Mouse (Mus musculus) cerebellum, adult 8-10 months (tissue): ENCODE measurements around the gene Zbtb12.
"Not testable (repeated sequence)": the region's sequence is repeated elsewhere in the genome, so short reads cannot be mapped to it uniquely, and the experiment has no call there.

Source experiments
- DNase-seq: peaks from one replicate; pipeline ENCODE4 v3.0.0; 2022

Gene Zbtb12

GRCm38 (mm10) chr17:34874321-34874720 is 5.0 kb upstream of the Zbtb12 start:
- DNase-seq, result no peak

GRCm38 (mm10) chr17:34881166-34881565 is 1.9 kb downstream of the Zbtb12 start:
- DNase-seq, result no peak

DNA sequence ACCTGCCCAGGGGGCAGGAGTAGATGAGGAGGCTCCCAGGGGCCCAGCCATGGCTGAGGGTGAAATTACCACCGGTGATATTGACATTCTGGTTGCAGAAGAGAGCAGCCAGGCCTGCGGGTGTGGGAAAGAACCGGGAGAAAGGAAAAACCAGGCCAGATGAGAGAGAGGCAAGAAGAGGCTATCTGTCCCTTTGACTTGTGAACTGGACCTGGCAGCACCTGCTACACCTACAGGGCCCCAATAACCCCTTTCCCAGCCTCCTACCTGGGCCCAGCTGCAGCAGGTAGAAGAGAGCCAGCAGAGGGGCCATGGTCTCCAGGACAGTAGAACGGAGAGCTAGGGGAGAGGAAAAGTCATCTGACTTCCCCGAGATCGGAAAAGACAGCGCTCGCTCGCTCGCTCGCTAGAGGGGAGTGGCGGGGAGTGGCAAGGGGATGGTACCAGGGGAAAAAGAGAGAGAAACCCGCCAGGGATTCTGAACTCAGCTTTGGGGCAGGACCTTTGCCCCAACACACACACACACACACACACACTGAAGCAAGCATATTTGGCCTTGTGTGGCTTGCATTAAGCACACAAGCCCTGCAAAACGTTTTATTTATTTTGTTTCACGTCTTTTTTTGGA is 2.5 kb downstream of the Zbtb12 start, which contains the start of gene Gm20547:
TSS of gene Gm20547 (minus strand) at position 360 of the 628 bp plus-strand sequence.
- DNase-seq, result no peak

GRCm38 (mm10) chr17:34883332-34883731 is 4.0 kb downstream of the Zbtb12 start:
- no peak for DNase-seq

GRCm38 (mm10) chr17:34884704-34885103 is 5.4 kb downstream of the Zbtb12 start:
- DNase-seq, result no peak

GRCm38 (mm10) chr17:34885615-34886014 is 6.3 kb downstream of the Zbtb12 start:
- no peak for DNase-seq

DNA sequence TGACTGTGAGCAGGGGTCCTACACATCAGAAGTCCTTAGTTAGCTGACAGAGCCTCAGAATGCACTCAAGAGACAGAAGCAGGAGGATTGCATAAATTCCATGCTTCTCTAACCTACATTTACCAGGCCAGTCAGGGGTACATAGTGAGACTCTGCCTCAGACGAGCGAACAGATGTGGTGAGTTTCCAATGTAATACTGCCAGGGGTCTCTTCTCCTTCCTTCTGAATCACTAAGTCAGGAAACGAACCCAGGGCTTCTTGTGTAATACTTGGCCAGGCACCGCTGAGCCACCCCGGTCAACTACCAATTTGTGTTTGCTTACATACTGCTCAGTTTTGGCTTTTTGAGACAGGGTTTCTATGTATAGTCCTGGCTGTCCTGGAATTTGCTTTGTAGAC is 8.7 kb downstream of the Zbtb12 start:
- no peak for DNase-seq

DNA sequence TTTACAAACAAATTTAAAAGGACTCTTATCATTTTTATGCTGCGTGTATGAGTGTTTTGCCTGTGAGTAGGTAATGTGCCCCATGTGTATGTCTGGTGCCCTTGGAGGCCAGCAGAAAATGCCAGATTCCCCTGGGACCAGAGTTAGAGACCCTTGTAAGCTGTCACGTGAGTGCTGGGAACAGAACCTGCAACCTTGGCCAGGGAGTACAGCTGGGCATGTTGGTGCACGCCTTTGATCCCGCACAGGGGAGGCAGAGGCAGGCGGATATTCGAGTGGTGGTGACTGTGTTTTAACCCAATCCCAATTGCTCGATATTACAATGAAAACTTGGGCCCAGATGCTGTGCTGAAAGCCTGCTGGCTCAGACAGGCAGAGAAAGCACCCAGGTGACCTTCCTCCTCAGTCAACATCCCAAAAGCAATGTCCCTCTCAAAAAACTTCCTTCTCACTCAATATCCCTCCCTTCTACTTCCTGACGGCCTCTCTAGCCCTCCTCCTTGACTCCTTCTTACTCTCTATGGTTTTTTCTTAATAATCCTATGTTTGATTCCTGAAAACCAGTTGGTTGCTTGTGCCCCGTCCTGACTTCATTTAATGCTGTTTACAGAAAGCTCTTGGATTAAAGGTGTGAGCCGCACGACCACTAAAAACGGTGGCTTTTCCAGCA is 10.9 kb downstream of the Zbtb12 start:
- no peak for DNase-seq

GRCm38 (mm10) chr17:34891377-34891776 is 12.1 kb downstream of the Zbtb12 start:
- DNase-seq, result no peak

GRCm38 (mm10) chr17:34893072-34893824 is 14.0 kb downstream of the Zbtb12 start:
- DNase-seq, result no peak

DNA sequence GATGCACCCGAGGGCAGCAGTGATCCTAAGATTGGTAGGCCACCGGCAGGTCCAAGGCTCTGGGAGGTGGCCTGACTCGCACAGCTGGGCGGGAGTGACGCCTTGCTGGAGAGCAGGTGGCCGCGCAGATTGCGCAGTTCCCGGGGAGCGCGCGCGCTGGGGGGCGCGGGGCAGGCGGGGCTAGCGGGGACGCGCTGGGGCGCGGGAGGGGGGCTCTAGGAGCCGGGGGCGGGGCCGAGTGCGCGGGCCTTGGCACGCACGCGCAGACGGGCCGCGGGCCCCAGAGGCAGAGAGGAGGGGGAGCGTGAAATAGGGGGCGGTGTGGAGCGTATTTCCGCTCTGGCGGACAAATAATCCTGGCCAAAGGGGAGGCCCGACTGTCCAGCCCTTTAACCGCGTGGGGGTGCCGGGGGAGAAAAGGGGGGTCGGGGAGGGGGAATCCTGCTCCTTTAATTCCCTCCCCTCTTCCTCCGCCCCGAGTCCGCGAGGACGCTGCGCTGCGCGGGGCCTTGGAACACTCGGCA is 14.9 kb downstream of the Zbtb12 start:
- peak; percentile 91 for DNase-seq

- DNase-seq, result peak; percentile 69
Measured at GRCm38 (mm10) chr17:34894801-34895530, 15.7 kb downstream of the Zbtb12 start.

DNA sequence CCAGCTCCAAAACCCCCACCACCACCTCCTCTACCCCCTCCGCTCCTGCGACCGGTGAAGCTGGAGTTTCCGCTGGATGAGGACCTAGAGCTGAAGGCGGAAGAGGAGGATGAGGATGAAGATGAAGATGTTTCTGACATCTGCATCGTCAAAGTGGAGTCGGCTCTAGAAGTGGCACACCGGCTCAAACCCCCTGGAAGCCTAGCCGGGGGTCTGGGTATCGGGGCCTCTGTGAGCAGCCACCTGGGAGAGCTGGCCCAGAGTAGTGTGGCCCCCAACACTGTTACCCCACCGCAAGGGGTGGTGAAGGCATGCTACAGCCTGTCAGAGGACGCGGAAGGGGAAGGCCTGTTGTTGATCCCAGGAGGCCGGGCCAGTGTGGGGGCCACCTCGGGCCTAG is 16.4 kb downstream of the Zbtb12 start:
- peak; percentile 37 for DNase-seq

DNA sequence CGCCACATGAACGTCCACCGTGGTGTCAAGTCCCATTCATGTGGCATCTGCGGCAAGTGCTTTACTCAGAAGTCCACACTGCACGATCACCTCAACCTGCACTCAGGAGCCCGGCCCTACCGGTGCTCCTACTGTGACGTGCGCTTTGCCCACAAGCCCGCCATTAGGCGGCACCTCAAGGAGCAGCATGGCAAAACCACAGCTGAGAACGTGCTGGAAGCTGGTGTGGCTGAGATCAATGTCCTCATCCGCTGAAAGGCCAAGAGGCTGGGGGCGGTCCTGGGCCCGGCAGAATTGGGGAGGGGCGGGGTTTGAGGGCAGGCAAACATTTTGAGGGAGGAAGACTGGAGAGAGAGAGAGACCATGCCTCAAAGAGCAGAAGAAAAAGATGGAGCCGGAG is 17.1 kb downstream of the Zbtb12 start:
- no peak for DNase-seq

- DNase-seq, result peak; percentile 52
Measured at GRCm38 (mm10) chr17:34897373-34898159, 18.3 kb downstream of the Zbtb12 start.

GRCm38 (mm10) chr17:34898160-34898586 is 18.9 kb downstream of the Zbtb12 start, which contains the start of the genes C2 and Ehmt2:
Gene C2, minus strand, starts transcription at chr17:34898265.
Gene Ehmt2, plus strand, starts transcription at chr17:34898469.
- peak; percentile 79 for DNase-seq

GRCm38 (mm10) chr17:34898706-34899052 is 19.4 kb downstream of the Zbtb12 start:
- DNase-seq, result no peak

DNA sequence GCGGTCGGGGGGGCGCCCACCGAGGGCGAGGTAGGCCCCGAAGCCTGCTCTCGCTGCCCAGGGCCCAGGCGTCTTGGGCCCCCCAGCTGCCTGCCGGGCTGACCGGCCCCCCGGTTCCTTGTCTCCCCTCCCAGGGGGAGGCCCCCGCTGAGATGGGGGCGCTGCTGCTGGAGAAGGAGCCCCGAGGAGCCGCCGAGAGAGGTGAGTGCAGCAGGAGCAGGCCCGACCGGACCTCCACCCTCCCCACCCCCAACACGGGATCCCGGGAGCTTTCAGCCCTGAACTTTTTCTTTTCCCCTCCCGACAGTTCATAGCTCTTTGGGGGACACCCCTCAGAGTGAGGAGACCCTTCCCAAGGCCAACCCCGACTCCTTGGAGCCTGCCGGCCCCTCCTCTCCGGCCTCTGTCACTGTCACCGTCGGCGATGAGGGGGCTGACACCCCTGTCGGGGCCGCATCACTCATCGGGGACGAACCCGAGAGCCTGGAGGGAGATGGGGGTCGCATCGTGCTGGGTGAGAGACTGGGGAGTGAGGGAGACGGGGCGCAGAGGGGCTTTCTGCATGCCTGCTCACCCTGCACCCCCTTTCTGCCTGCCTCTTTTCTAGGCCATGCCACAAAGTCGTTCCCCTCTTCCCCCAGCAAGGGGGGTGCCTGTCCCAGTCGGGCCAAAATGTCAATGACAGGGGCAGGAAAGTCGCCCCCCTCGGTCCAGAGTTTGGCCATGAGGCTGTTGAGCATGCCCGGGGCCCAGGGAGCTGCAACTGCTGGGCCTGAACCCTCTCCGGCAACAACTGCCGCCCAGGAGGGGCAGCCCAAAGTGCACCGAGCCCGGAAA is 20.0 kb downstream of the Zbtb12 start:
- peak; percentile 49 for DNase-seq

DNA sequence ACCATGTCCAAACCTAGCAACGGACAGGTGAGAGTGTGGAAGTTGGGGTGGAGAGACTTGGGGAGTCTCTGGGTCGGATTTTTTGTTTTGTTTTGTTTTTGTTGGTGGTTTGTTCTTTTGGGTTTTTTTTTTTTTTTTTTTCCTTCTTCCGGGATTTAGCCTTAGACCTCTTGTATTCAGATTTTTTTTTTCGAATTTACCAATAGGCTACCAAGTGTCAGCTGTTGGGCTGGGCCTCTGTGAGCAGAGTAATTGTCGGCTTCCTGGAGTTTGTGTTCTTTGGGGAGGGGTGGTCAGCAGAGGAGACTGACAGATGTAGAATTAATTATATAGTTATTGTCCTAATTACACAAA is 20.6 kb downstream of the Zbtb12 start:
- DNase-seq, result no peak

- not testable (repeated sequence) for DNase-seq
Measured at GRCm38 (mm10) chr17:34900826-34901225, 21.5 kb downstream of the Zbtb12 start.

DNA sequence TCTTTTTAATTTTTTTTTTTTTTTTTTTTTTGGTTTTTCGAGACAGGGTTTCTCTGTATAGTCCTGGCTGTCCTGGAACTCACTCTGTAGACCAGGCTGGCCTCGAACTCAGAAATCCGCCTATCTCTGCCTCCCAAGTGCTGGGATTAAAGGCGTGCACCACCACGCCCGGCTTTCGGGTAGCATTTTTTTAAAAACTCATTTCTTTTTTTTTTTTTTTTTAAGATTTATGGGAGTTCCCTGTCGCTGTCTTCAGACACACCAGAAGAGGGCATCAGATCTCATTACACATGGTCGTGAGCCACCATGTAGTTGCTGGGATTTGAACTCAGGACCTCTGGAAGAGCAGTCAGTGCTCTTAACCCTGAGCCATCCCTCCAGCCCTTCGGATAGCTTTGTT is 22.7 kb downstream of the Zbtb12 start:
- not testable (repeated sequence) for DNase-seq
